Mouse (Mus musculus) limb, embryonic 13.5 days (tissue): ENCODE measurements at regions not wholly inside any gene's neighbourhood (a gene's known extent, or its start where the extent isn't known, plus 50 kb on each side); places are given as distances from the start of the nearest gene placed in this dataset.

ENCODE experiments used
- ATAC-seq: fragments of 200-750 bp; cut with Nextera tagmentation; 2 replicates; pipeline ENCODE4 v1.8.0; 2017; ENCODE audit warnings: low read depth, moderate number of reproducible peaks, moderate TSS enrichment; ENCODE audit not compliant: low FRiP score
- H3K27ac ChIP-seq: fragments of 300-500 bp; sonication (generic); 2 replicates; pipeline ENCODE4 v1.5.1; 2015; ENCODE audit warnings: inconsistent platforms, mild to moderate bottlenecking, moderate library complexity
- H3K27me3 ChIP-seq: fragments of 300-500 bp; sonication (generic); 2 replicates; pipeline ENCODE4 v1.6.1; 2015; ENCODE audit warnings: mild to moderate bottlenecking, inconsistent platforms
- H3K36me3 ChIP-seq: fragments of 300-500 bp; sonication (generic); 2 replicates; pipeline ENCODE4 v1.6.1; 2015; ENCODE audit warnings: inconsistent platforms, mild to moderate bottlenecking, moderate library complexity
- H3K4me1 ChIP-seq: fragments of 300-500 bp; sonication (generic); 2 replicates; pipeline ENCODE4 v1.6.1; 2015; ENCODE audit warnings: inconsistent platforms
- H3K4me2 ChIP-seq: fragments of 300-500 bp; sonication (generic); replicated peaks from 2 replicates; pipeline ENCODE4 v1.6.1; 2015; ENCODE audit warnings: inconsistent platforms, mild to moderate bottlenecking, moderate library complexity
- H3K4me3 ChIP-seq: fragments of 300-500 bp; sonication (generic); 2 replicates; pipeline ENCODE4 v1.5.1; 2015; ENCODE audit warnings: moderate library complexity, mild to moderate bottlenecking, inconsistent platforms
- H3K9ac ChIP-seq: fragments of 300-500 bp; sonication (generic); 2 replicates; pipeline ENCODE4 v1.6.1; 2015; ENCODE audit warnings: mild to moderate bottlenecking, inconsistent platforms
- H3K9me3 ChIP-seq: fragments of 300-500 bp; sonication (generic); 2 replicates; pipeline ENCODE4 v1.6.1; 2016; ENCODE audit warnings: inconsistent platforms
- WGBS: fragments of 180-500 bp; shearing (Covaris S2); methylation state at CpG from one replicate; pipeline ENCODE4 v1.1.7; 2015; 5-methylcytosine and 5-hydroxymethylcytosine counted together

- H3K9me3 ChIP-seq: no peaks in the 10 kb centered on the region
- WGBS: 76% methylated on average over 5 of the region's 5 CpGs
- no peaks in the 10 kb centered on the region for H3K36me3 ChIP-seq
- no peak overlapping the region for H3K4me3 ChIP-seq
- no peak for ATAC-seq
- H3K9ac ChIP-seq: no peak overlapping the region
- H3K4me2 ChIP-seq: no peak overlapping the region
- H3K27me3 ChIP-seq: no peaks in the 10 kb centered on the region
- no peaks in the 10 kb centered on the region for H3K4me1 ChIP-seq
- H3K27ac ChIP-seq: no peak overlapping the region
Observed at GRCm38 (mm10) chr6:127207308-127207707, 55.3 kb upstream of the Ccnd2 start.

GRCm38 (mm10) chr6:127213355-127213754 lies 61.4 kb upstream of the Ccnd2 start:
- Histone ChIP-seq H3K9ac (no peak overlapping the region), H3K27ac (no peak overlapping the region), H3K36me3 (no peaks in the 10 kb centered on the region), H3K9me3 (no peaks in the 10 kb centered on the region), H3K4me2 (no peak overlapping the region), H3K27me3 (no peaks in the 10 kb centered on the region), H3K4me3 (no peak overlapping the region), H3K4me1 (peaks cover 20% of the 10 kb centered on the region)
- WGBS: 93% methylated on average over 3 of the region's 3 CpGs
- ATAC-seq: no peak

DNA sequence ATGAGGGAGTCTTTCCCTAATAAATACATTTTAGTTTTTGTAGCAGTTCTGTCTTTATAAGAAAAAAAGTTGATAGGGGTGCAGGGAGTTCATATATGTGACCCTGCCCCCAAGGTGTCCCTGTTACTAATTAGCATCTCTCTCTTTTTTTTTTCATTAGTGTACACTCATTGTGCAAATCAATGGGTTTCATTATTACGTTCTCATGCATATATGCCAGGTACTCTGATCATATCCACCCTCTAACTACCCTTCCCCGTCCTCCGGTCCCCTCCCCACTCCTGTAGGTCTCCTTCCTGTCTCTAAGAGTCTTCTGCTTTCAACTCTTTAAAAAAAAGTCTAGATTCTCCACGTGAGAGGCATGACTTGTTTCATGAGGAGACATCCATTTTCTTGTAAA lies 63.9 kb upstream of the Ccnd2 start:
- Histone ChIP-seq H3K9me3 (no peaks in the 10 kb centered on the region), H3K27ac (no peak overlapping the region), H3K36me3 (no peaks in the 10 kb centered on the region), H3K4me2 (no peak overlapping the region), H3K9ac (no peak overlapping the region), H3K4me1 (peaks cover 33% of the 10 kb centered on the region), H3K4me3 (no peak overlapping the region), H3K27me3 (no peaks in the 10 kb centered on the region)
- no peak for ATAC-seq
- WGBS: 50% methylated on average over 4 of the region's 4 CpGs

DNA sequence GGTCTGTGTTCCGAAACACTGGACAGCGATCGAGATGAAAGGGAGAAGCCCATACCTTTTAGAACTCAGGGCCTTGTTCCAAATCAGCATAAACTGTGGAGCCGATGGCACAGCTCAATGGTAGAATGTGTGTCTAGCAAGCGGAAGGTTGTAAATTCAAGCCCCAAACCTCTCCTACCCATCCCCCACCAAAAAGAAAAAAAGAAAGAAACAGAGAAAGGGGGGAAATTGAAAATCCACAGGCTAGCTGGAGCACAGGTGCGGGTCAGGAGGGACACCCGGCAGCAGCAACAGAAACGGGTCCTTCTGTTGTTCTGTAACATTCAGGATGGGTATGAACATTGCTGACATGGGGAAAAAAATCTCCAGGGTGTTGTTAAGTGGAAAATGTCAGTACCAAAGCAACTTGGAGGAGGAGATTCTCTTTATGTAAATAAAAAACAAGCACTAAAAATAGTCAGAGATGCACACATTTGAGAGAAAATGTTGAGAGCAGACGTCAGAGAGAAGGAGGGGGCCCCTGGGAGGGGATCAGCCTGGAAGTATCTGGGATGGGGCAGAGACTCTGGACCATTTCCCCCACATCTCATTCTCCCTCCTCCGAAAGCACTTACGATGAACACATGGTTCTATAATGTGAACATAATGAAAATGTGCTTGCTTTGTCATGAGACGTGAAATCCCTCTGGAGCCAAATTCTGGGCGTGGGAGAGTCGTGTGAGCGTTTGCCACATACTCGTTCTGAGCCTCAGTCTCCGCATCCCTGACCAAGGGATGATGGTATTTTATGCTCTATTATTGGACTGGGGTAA lies 66.8 kb upstream of the Ccnd2 start:
- no peak; the same call in 1 of the 2 replicates for ATAC-seq
- WGBS: 50% methylated on average over 17 of the region's 17 CpGs
- Histone ChIP-seq H3K27me3 (no peaks in the 10 kb centered on the region), H3K27ac (no peak overlapping the region), H3K9ac (no peak overlapping the region), H3K36me3 (no peaks in the 10 kb centered on the region), H3K4me3 (no peak overlapping the region), H3K4me2 (no peak overlapping the region; the same call in 1 of the 2 replicates), H3K9me3 (no peaks in the 10 kb centered on the region), H3K4me1 (peaks cover 33% of the 10 kb centered on the region)

DNA sequence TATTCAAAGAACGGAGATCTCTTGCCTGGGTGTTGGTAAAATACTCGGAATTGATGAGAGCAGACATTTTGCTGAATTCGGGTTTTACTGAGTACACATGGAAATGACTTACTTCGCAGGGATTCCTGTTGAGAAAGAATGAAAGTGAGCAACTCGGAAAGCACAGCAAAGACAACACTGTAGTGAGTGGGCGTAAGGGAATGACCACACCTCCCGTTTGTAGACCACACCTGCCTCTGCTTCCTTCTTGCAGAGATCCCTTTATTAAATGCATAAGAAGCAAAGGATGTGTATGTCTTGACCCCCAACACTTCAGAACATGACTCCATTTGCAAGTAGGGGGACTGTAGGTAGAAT lies 67.4 kb upstream of the Ccnd2 start:
- ATAC-seq: no peak
- no peak overlapping the region for H3K9ac ChIP-seq
- no peak overlapping the region; the same call in 1 of the 2 replicates for H3K4me2 ChIP-seq
- 67% methylated on average over 7 of the region's 7 CpGs for WGBS
- peaks cover 33% of the 10 kb centered on the region for H3K4me1 ChIP-seq
- no peaks in the 10 kb centered on the region for H3K27me3 ChIP-seq
- H3K27ac ChIP-seq: no peak overlapping the region
- no peaks in the 10 kb centered on the region for H3K36me3 ChIP-seq
- H3K4me3 ChIP-seq: no peak overlapping the region
- H3K9me3 ChIP-seq: no peaks in the 10 kb centered on the region

GRCm38 (mm10) chr6:127226242-127226983 lies 74.4 kb upstream of the Ccnd2 start:
- Histone ChIP-seq H3K27me3 (no peaks in the 10 kb centered on the region), H3K9me3 (no peaks in the 10 kb centered on the region), H3K36me3 (no peaks in the 10 kb centered on the region), H3K4me1 (peaks cover 55% of the 10 kb centered on the region), H3K27ac (peak overlapping the region; percentile 78), H3K9ac (no peak overlapping the region), H3K4me2 (peak overlapping the region; percentile 36), H3K4me3 (no peak overlapping the region)
- peak; percentile 91 for ATAC-seq
- WGBS: 21% methylated on average over 5 of the region's 5 CpGs

GRCm38 (mm10) chr6:127236510-127237109 lies 84.6 kb upstream of the Ccnd2 start:
- 82% methylated on average over 4 of the region's 4 CpGs for WGBS
- H3K4me3 ChIP-seq: no peak overlapping the region
- H3K9me3 ChIP-seq: peaks cover 8% of the 10 kb centered on the region; the same call in 1 of the 2 replicates

GRCm38 (mm10) chr6:127237168-127237567 lies 85.2 kb upstream of the Ccnd2 start:
- Histone ChIP-seq H3K4me2 (no peak overlapping the region), H3K9ac (no peak overlapping the region), H3K4me1 (peaks cover 27% of the 10 kb centered on the region), H3K27ac (no peak overlapping the region), H3K27me3 (no peaks in the 10 kb centered on the region), H3K9me3 (peaks cover 8% of the 10 kb centered on the region; the same call in 1 of the 2 replicates), H3K36me3 (no peaks in the 10 kb centered on the region), H3K4me3 (no peak overlapping the region)
- ATAC-seq: no peak
- 77% methylated on average over 12 of the region's 12 CpGs for WGBS

More at GRCm38 (mm10) chr6:127236510-127237109, 84.6 kb upstream of the Ccnd2 start:
- no peak overlapping the region for H3K27ac ChIP-seq
- H3K9ac ChIP-seq: no peak overlapping the region
- H3K4me1 ChIP-seq: peaks cover 22% of the 10 kb centered on the region
- no peak overlapping the region for H3K4me2 ChIP-seq
- H3K27me3 ChIP-seq: no peaks in the 10 kb centered on the region
- no peak for ATAC-seq
- no peaks in the 10 kb centered on the region for H3K36me3 ChIP-seq

GRCm38 (mm10) chr6:127239529-127240471 lies 87.8 kb upstream of the Ccnd2 start:
- H3K27ac ChIP-seq: peak overlapping the region; percentile 79

DNA sequence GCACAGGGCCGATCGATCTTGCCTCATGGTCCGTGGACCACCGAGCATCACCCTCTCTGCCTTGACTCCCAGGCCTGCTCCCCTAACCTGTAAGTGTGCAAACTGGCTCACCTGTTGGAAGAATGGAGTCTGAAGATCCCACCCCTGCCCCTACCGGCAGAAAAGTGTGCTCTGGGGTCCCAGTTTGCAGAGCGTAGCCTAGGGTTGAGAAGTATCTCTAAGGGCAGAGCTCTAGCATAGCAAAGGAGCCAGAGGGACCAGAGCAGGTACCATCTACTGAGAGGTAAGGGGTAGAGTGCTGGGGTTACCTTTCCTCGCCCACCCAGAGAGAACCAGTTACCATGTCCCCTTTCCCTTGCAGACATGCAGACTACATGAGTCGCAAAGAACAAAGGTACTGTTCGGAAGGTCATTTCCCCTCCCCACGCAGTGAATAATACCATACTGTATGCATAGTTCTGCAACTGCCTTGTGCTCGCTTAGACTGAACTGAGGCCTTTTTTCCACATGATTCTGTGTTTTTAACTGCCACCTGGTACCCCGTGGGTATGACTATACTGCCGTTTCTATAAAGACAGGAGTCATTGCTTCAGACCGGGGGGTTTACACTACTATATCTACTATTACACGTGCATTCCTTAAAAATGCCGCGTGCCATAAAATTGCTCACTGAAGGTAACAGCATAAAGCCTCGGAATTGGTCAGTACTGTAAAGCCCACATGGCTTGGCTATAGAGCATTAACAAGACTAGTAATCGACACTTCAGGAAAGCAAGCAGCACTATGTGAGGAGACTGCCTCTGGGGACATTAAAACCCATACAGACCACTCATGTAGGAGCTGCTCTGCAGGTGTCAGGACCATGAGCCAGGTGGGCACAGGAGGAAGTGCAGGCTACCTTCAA lies 88.7 kb upstream of the Ccnd2 start:
- Histone ChIP-seq H3K4me3 (no peak overlapping the region), H3K9ac (no peak overlapping the region), H3K27me3 (no peaks in the 10 kb centered on the region), H3K36me3 (no peaks in the 10 kb centered on the region), H3K4me2 (peak overlapping the region; percentile 17), H3K27ac (peak overlapping the region; percentile 79), H3K9me3 (peaks cover under 1% of the 10 kb centered on the region; the same call in 1 of the 2 replicates), H3K4me1 (peaks cover 29% of the 10 kb centered on the region)
- WGBS: 53% methylated on average over 19 of the region's 19 CpGs
- ATAC-seq: peak; percentile 70

More at GRCm38 (mm10) chr6:127239529-127240471, 87.8 kb upstream of the Ccnd2 start:
- Histone ChIP-seq H3K9ac (no peak overlapping the region), H3K4me1 (peaks cover 29% of the 10 kb centered on the region), H3K4me2 (peak overlapping the region; percentile 17; the same call in 1 of the 2 replicates), H3K27me3 (no peaks in the 10 kb centered on the region), H3K9me3 (peaks cover 8% of the 10 kb centered on the region; the same call in 1 of the 2 replicates), H3K4me3 (no peak overlapping the region), H3K36me3 (no peaks in the 10 kb centered on the region)
- no peak for ATAC-seq
- 36% methylated on average over 12 of the region's 12 CpGs for WGBS
